Mouse (Mus musculus) ES-E14 (cell line): Measurements from ENCODE around the gene Abhd17c. TPM values are rescaled to one million over a fixed set of nuclear protein-coding genes. Genes with fewer than 3 reads are reported as not detected.

Experiments used
- DNase-seq: peaks from one replicate; pipeline ENCODE4 v3.0.0-alpha.2; 2013; ENCODE audit warnings: low read depth, low spot score
- H3K27ac ChIP-seq: 2 replicates; pipeline ENCODE4 v1.5.1; 2012; ENCODE audit warnings: low read depth, mild to moderate bottlenecking, low read length, moderate library complexity, mixed read lengths; ENCODE audit not compliant: poor library complexity, insufficient read depth, severe bottlenecking
- H3K36me3 ChIP-seq: 2 replicates; pipeline ENCODE4 v1.6.1; 2012; ENCODE audit warnings: mild to moderate bottlenecking, low read length, moderate library complexity, mixed read lengths; ENCODE audit not compliant: control insufficient read depth, poor library complexity, insufficient read depth, severe bottlenecking
- H3K4me1 ChIP-seq, 2 experiments: fragments of 150-350 bp in 1 of 2; sonication (generic) in 1 of 2; 2 replicates each; pipeline ENCODE4 v1.6.1; 2012; ENCODE audit warnings: low read length in 2 of 2, mild to moderate bottlenecking in 1 of 2, mixed read lengths in 1 of 2; ENCODE audit not compliant: control insufficient read depth in 2 of 2, insufficient read depth in 2 of 2, poor library complexity in 1 of 2
- H3K4me3 ChIP-seq, 2 experiments: fragments of 150-350 bp in 1 of 2; sonication (generic) in 1 of 2; 2 replicates each; pipeline ENCODE4 v1.5.1; 2012; ENCODE audit warnings: low read length in 2 of 2, low read depth in 1 of 2, mild to moderate bottlenecking in 1 of 2, mixed read lengths in 1 of 2; ENCODE audit not compliant: insufficient read depth in 1 of 2, poor library complexity in 1 of 2, severe bottlenecking in 1 of 2
- H3K9ac ChIP-seq: 2 replicates; pipeline ENCODE4 v1.6.1; 2012; ENCODE audit warnings: low read depth, mild to moderate bottlenecking, low read length, mixed read lengths; ENCODE audit not compliant: poor library complexity, insufficient read depth, severe bottlenecking
- H3K9me3 ChIP-seq: fragments of 150-350 bp; sonication (generic); 2 replicates; pipeline ENCODE4 v1.6.1; 2012; ENCODE audit warnings: low read depth, mild to moderate bottlenecking, low read length; ENCODE audit not compliant: control insufficient read depth, insufficient read depth
- CHD2 ChIP-seq: IDR thresholded peaks from 2 replicates; pipeline ENCODE4 v1.6.1; 2014; ENCODE audit warnings: mild to moderate bottlenecking, low read depth, low read length, inconsistent platforms
- HCFC1 ChIP-seq: IDR thresholded peaks from 2 replicates; pipeline ENCODE4 v1.6.1; 2012; ENCODE audit warnings: low read length, inconsistent platforms, borderline replicate concordance; ENCODE audit not compliant: insufficient read depth
- MAFK ChIP-seq: IDR thresholded peaks from 2 replicates; pipeline ENCODE4 v1.6.1; 2014; ENCODE audit warnings: mild to moderate bottlenecking, low read depth, low read length, inconsistent platforms; ENCODE audit not compliant: insufficient read depth
- ZC3H11A ChIP-seq: IDR thresholded peaks from 2 replicates; pipeline ENCODE4 v1.6.1; 2012; ENCODE audit warnings: low read depth, mild to moderate bottlenecking, inconsistent platforms, low read length, borderline replicate concordance
- ZNF384 ChIP-seq: IDR thresholded peaks from 2 replicates; pipeline ENCODE4 v1.6.1; 2012; ENCODE audit warnings: low read depth, low read length, inconsistent platforms
- in situ Hi-C, 2 experiments: fragments of 600-800 bp; cut with MboI; formaldehyde crosslinking; loops; one replicate each; pipeline ENCODE4 v1.15.1; 2025; ENCODE audit warnings: low sequenced_read_pairs in 2 of 2, inconsistent platforms in 1 of 2; ENCODE audit not compliant: unreplicated experiment in 2 of 2
- total RNA-seq: library from RNA; depleted of rRNA; stranded (reverse); fragments of 300-350 nt; gene quantifications from 2 replicates; pipeline ENCODE4 v1.2.3, GENCODE M21; 2012

Gene Abhd17c
- total RNA-seq, 1 experiment = 25.8 TPM

DNA sequence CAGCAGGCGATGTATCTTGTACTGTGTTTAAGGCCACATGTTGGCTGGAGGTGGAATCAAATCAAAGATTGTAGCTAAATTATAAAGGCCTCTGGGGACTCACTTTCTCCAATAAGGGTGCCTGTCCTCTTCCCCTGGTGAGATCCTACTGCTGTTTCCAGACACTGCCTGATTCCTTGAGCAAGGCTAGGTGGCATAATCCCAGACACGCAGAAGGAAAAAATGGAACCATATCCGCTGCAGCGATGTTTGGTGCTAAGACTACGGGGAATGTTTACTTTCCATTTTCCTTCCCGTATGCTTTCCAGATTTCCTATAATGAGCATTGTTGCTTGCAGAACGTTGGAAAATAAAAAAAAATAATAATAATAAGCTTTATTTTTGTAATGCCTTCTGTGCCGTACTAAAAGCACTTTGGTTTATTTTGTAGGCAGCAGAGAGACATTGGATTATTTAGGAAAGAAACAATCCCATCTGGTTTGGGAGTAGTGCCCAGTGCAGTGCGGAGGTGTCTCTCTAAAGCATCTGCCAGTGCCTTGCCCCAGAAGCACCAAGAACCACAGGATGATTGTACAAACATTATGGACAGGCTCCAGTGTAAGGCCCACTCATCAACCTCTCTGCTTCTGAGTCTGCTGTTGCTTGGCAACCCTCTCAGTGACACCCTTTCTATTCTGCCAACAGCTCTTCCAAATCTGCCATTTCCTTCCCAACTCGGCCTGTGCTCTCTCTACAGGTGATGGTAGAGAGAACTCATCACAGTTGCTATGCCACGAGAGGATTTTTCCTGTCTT is 23.2 kb upstream of the Abhd17c start:
- in situ Hi-C loops = no loop called here
- no peak for DNase-seq
- TF ChIP-seq HCFC1 = no peak
- TF ChIP-seq MAFK = no peak
- TF ChIP-seq ZNF384 = no peak
- H3K9ac ChIP-seq = no peak overlapping the region
- H3K4me3 ChIP-seq = no peak overlapping the region
- no peaks in the 10 kb centered on the region for H3K4me1 ChIP-seq
- no peak overlapping the region for H3K27ac ChIP-seq
- H3K9me3 ChIP-seq = no peaks in the 10 kb centered on the region
- H3K36me3 ChIP-seq = no peaks in the 10 kb centered on the region

DNA sequence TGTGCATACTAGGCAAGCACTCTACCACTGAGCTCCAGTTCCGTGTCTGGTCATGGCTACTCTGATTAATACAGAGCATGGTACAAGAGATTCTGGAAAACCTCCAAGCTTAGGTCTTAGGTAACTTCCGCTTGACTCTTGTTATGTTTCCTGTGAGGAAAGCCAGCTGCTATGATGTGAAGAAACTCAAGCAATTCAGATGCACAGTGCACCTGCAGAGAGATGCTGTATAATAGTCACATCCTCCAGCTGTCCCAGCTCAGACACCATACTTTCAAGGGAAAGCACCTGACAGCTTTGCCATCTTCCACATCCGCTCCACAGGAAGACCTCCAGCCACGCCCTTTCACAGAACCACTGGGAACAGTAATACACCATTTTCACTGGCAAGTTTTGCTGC is 21.7 kb upstream of the Abhd17c start:
- in situ Hi-C loops = no loop called here
- TF ChIP-seq ZC3H11A (no peak), ZNF384 (no peak), HCFC1 (no peak), CHD2 (no peak), MAFK (no peak)
- no peak for DNase-seq
- H3K4me3 ChIP-seq = no peak overlapping the region
- H3K36me3 ChIP-seq = no peaks in the 10 kb centered on the region
- no peaks in the 10 kb centered on the region for H3K4me1 ChIP-seq
- H3K9ac ChIP-seq = no peak overlapping the region
- no peaks in the 10 kb centered on the region for H3K9me3 ChIP-seq
- H3K27ac ChIP-seq = no peak overlapping the region

DNA sequence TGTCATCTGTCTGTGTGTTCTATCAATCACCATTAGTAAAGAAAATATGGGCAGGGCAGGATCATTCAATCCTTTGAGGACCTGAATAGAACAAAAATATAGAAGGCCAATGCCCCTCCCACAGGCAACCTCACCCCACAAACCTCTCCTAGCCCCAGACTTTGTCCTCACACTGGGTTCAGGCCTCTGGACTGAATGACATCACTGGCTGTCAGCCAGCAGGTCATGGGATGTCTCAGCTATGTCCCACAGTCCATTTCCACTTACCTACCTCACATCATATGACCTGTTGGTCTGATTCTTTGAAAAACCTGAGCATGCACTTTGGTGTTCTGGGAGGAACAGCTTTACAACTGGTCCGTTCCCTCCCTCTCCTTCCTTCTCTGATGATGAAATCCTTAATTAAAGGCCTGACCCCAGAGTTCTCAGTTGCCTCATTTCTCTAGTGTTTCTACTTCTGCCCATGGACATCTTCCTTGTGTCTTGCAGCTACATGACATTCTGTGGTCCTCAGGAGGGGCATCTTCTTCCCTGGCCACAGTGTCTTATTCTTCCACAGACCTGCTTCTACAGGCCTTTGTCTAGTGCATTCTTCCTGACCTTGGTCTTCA is 19.6 kb upstream of the Abhd17c start:
- Histone ChIP-seq H3K27ac (no peak overlapping the region), H3K4me1 (no peaks in the 10 kb centered on the region), H3K9me3 (no peaks in the 10 kb centered on the region), H3K36me3 (no peaks in the 10 kb centered on the region), H3K4me3 (no peak overlapping the region), H3K9ac (no peak overlapping the region)
- in situ Hi-C loops = no loop called here
- no peak for DNase-seq
- TF ChIP-seq CHD2 (no peak), HCFC1 (no peak), ZC3H11A (no peak), MAFK (no peak), ZNF384 (no peak)

DNA sequence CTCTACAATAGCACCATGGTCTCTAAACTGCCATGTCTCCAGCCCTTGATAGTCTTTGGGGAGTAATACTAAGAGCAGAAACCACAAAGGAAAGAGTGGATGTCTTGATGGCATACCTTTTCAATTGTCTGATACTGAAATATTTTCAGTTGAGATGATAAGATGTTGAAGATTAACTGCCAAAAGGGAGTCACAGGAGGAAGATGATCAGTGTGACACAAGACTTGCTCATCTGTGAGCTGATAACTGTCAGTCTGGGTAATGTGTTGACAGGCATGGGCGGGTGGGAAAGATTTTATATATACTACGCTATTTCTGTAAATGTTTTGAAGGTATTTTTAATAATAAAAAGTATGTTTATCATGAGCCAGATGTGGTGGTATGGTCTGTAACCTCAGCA is 16.7 kb upstream of the Abhd17c start:
- TF ChIP-seq MAFK (no peak), ZC3H11A (no peak), CHD2 (no peak), ZNF384 (no peak), HCFC1 (no peak)
- Histone ChIP-seq H3K27ac (no peak overlapping the region), H3K9me3 (no peaks in the 10 kb centered on the region), H3K4me1 (no peaks in the 10 kb centered on the region), H3K9ac (no peak overlapping the region), H3K4me3 (no peak overlapping the region), H3K36me3 (no peaks in the 10 kb centered on the region)
- in situ Hi-C loops = no loop called here
- DNase-seq = no peak
